Mouse (Mus musculus): ENCODE data around the gene Smo. TPM values are rescaled to one million over a fixed set of nuclear protein-coding genes. Genes with fewer than 3 reads are reported as not detected.
A peak's percentile ranks its signal among the peaks of the same experiment; 100 is the strongest.

Gene Smo
- polyA plus RNA-seq, 1 experiment = 7.2 TPM

DNA sequence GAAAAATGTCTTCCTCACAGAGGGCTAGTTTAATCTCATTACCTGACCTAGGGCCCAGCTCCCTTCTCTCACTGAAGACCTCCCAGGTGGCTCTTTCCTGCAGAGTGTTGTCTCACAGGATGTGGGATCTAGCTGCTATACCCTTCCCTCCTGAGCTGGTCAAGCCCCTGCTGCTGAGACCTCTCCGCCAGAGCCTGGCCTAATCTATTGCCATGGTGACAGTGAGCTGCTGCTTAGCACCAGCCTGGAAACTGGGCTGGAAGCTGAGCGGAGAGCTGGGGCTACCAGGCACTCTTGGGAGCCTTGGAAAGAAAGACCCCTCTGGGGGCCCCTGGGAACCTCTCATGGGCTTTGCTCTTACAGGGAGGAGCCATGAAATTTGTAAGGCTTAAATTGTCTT is 27.4 kb upstream of the Smo start:
- no peak overlapping the region for H3K27ac ChIP-seq (ENCODE audit: insufficient read depth, low read length)
- DNase-seq (ENCODE audit: low read depth in 1 of 2, low spot score in 2 of 2) = no peak
- no peaks in the 10 kb centered on the region for H3K27me3 ChIP-seq (ENCODE audit: control insufficient read depth, insufficient read depth, low read length)
- H3K36me3 ChIP-seq (ENCODE audit: control insufficient read depth, insufficient read depth, low read length) = no peaks in the 10 kb centered on the region
- no peaks in the 10 kb centered on the region for H3K4me1 ChIP-seq (ENCODE audit: control insufficient read depth, insufficient read depth, insufficient read length)
- 91% methylated on average over 2 of the region's 2 CpGs for WGBS
- no peak overlapping the region for H3K4me3 ChIP-seq (ENCODE audit: extremely low read depth, insufficient read depth, insufficient read length)
- TF ChIP-seq POLR2A (IDR thresholded peaks at IDR 0.05; ENCODE audit: low read depth, low read length) (no peak), CTCF (IDR thresholded peaks at IDR 0.05; ENCODE audit: extremely low read depth, insufficient read depth, insufficient read length, insufficient replicate concordance) (no peak)

DNA sequence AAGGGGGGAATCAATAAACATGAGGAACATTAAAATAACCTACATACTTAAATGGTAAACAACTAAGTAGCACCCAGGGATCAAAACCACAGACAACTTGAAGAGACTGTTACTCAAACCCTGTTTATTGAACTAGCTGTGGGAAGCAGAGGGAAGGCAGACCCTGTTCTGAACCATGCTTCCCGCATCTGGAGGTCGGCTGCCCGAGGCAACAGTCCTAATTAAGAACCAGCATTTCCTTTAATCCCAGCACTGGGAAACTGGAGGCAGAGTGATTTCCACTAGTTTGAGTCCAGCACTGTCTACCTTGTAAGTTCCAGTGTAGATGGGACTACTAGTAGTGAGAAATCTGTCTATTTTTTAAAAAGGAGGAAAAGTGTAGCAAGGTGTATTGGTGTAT is 24.0 kb upstream of the Smo start:
- Histone ChIP-seq H3K27me3 (ENCODE audit: control insufficient read depth, insufficient read depth, low read length) (no peaks in the 10 kb centered on the region), H3K27ac (ENCODE audit: insufficient read depth, low read length) (no peak overlapping the region), H3K36me3 (ENCODE audit: control insufficient read depth, insufficient read depth, low read length) (no peaks in the 10 kb centered on the region), H3K4me1 (ENCODE audit: control insufficient read depth, insufficient read depth, insufficient read length) (no peaks in the 10 kb centered on the region), H3K4me3 (ENCODE audit: extremely low read depth, insufficient read depth, insufficient read length) (no peak overlapping the region)
- whole genome bisulfite sequencing = 94% methylated on average over 3 of the region's 3 CpGs
- DNase-seq (ENCODE audit: low read depth in 1 of 2, low spot score in 2 of 2) = no peak
- no peak for TF ChIP-seq CTCF (IDR thresholded peaks at IDR 0.05; ENCODE audit: extremely low read depth, insufficient read depth, insufficient read length, insufficient replicate concordance)

GRCm38 (mm10) chr6:29712011-29712584 is 23.2 kb upstream of the Smo start:
- TF ChIP-seq CTCF (IDR thresholded peaks at IDR 0.05; ENCODE audit: extremely low read depth, insufficient read depth, insufficient read length, insufficient replicate concordance) = no peak
- TF ChIP-seq POLR2A (IDR thresholded peaks at IDR 0.05; ENCODE audit: low read depth, low read length) = no peak
- Histone ChIP-seq H3K4me1 (ENCODE audit: control insufficient read depth, insufficient read depth, insufficient read length) (no peaks in the 10 kb centered on the region), H3K27me3 (ENCODE audit: control insufficient read depth, insufficient read depth, low read length) (no peaks in the 10 kb centered on the region), H3K27ac (ENCODE audit: insufficient read depth, low read length) (no peak overlapping the region), H3K4me3 (ENCODE audit: extremely low read depth, insufficient read depth, insufficient read length) (no peak overlapping the region), H3K36me3 (ENCODE audit: control insufficient read depth, insufficient read depth, low read length) (no peaks in the 10 kb centered on the region)
- WGBS = 61% methylated on average over 3 of the region's 3 CpGs
- DNase-seq (ENCODE audit: low read depth in 1 of 2, low spot score in 2 of 2) = peak in 1 of 2 experiments; percentile 14

DNA sequence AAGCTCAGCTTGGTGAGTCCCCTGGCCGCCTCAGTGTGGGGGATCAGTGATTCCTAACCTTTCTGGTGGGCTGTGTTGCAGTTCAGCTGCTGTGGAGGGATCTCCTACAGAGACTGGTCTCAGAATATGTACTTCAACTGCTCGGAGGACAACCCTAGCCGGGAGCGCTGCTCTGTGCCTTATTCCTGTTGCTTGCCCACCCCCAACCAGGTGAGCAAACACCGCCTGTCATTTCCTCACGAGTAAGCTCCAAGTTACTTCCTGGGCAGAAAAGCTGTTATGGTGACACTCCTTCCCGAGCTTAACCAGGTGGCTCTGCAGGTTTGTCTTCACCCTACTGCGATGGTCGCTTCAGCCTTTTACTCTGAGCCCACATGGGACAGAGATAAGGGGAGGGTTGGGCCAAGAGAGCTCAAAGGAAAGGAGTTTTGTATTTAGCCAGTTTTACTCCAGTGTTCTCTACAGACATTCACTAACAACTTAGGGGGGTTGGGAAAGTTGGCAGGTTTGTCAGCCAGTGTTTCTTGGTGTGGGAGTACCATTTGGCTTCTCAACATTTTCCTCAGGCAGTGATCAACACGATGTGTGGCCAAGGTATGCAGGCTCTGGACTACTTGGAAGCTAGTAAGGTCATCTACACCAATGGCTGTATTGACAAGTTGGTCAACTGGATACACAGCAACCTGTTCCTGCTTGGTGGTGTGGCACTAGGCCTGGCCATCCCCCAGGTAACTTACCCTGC is 18.5 kb upstream of the Smo start:
- no peak for DNase-seq (ENCODE audit: low read depth in 1 of 2, low spot score in 2 of 2)
- Histone ChIP-seq H3K36me3 (ENCODE audit: control insufficient read depth, insufficient read depth, low read length) (no peaks in the 10 kb centered on the region), H3K4me3 (ENCODE audit: extremely low read depth, insufficient read depth, insufficient read length) (no peak overlapping the region), H3K27ac (ENCODE audit: insufficient read depth, low read length) (no peak overlapping the region), H3K27me3 (ENCODE audit: control insufficient read depth, insufficient read depth, low read length) (0 out of 2 replicates have a peak, but pooled peaks cover 2% of the 10 kb centered on the region), H3K4me1 (ENCODE audit: control insufficient read depth, insufficient read depth, insufficient read length) (no peaks in the 10 kb centered on the region)
- TF ChIP-seq CTCF (IDR thresholded peaks at IDR 0.05; ENCODE audit: extremely low read depth, insufficient read depth, insufficient read length, insufficient replicate concordance) (no peak), POLR2A (IDR thresholded peaks at IDR 0.05; ENCODE audit: low read depth, low read length) (no peak)
- 81% methylated on average over 10 of the region's 10 CpGs for WGBS

DNA sequence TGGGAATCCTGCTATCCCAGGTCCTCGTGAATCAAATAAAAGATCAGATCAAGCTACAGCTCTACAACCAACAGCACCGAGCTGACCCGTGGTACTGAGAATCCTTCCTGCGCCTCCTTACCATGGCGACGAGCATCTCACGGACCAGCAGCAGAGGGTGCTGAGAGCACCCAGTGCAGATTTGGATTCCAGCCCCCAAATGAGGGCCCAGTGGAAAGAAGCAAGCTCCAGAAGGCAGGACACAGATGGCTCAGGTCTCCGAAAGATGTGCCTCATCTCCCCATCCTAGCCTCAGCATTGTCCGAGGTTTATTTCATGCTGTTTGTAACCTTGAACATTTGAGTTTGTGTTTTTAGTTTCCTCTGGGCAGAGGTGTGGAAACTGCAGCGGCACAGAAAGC is 17.8 kb upstream of the Smo start:
- Histone ChIP-seq H3K27me3 (ENCODE audit: control insufficient read depth, insufficient read depth, low read length) (0 out of 2 replicates have a peak, but pooled peaks cover 2% of the 10 kb centered on the region), H3K27ac (ENCODE audit: insufficient read depth, low read length) (no peak overlapping the region), H3K4me3 (ENCODE audit: extremely low read depth, insufficient read depth, insufficient read length) (no peak overlapping the region), H3K36me3 (ENCODE audit: control insufficient read depth, insufficient read depth, low read length) (no peaks in the 10 kb centered on the region), H3K4me1 (ENCODE audit: control insufficient read depth, insufficient read depth, insufficient read length) (no peaks in the 10 kb centered on the region)
- no peak for TF ChIP-seq POLR2A (IDR thresholded peaks at IDR 0.05; ENCODE audit: low read depth, low read length)
- no peak for TF ChIP-seq CTCF (IDR thresholded peaks at IDR 0.05; ENCODE audit: extremely low read depth, insufficient read depth, insufficient read length, insufficient replicate concordance)
- no peak for DNase-seq (ENCODE audit: low read depth in 1 of 2, low spot score in 2 of 2)
- 93% methylated on average over 10 of the region's 10 CpGs for WGBS

GRCm38 (mm10) chr6:29717952-29718521 is 17.3 kb upstream of the Smo start:
- no peak overlapping the region for H3K27ac ChIP-seq (ENCODE audit: insufficient read depth, low read length)
- WGBS = 89% methylated on average over 14 of the region's 14 CpGs
- no peak overlapping the region for H3K4me3 ChIP-seq (ENCODE audit: extremely low read depth, insufficient read depth, insufficient read length)
- no peak for DNase-seq (ENCODE audit: low read depth in 1 of 2, low spot score in 2 of 2)
- H3K27me3 ChIP-seq (ENCODE audit: control insufficient read depth, insufficient read depth, low read length) = 0 out of 2 replicates have a peak, but pooled peaks cover 2% of the 10 kb centered on the region
- TF ChIP-seq CTCF (IDR thresholded peaks at IDR 0.05; ENCODE audit: extremely low read depth, insufficient read depth, insufficient read length, insufficient replicate concordance) = no peak
- TF ChIP-seq POLR2A (IDR thresholded peaks at IDR 0.05; ENCODE audit: low read depth, low read length) = no peak
- H3K4me1 ChIP-seq (ENCODE audit: control insufficient read depth, insufficient read depth, insufficient read length) = no peaks in the 10 kb centered on the region
- H3K36me3 ChIP-seq (ENCODE audit: control insufficient read depth, insufficient read depth, low read length) = no peaks in the 10 kb centered on the region

Measured in spleen, adult 2 months (tissue).